ENCODE assay signal across 8 mouse cellular contexts in the genomic region with DNA sequence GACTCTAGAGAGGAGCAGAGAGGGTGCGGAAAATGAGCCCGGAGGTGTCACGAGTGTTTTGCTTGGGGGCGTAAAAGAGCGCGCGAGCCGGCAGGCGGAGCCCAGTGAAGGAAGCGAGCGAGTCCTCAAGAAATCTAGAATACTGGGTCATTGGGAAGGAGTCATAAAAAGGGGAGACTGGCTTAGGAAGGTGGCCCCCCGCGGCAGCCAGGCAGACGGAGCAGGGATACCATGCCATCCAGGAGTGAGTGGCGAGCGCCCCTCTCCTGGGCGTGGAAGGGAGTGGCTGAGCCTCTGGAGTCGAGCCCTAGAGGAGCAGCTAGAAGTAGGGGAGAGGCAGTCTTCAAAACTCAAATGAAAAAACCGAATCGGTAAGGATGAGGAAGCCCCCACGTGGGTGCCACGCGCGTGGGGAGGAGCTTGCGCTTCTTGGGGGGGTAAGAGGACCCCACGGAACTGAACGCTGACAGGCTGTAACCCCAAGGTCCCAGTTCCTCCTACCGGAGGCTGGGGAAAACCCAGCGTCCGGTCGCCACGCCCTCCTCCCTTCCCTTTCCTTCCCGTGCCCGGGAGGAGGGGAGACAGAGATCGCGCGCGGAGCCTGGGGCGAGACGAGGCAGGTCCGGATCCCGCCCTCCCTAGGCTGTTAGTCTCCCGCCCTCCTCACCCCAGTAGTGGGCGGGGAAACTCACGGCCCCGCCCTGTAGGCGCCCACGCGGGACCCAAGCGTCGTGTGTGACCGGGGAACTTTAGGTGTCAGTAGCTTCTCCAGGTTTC. TPM values are rescaled to one million over a fixed set of nuclear protein-coding genes. Genes with fewer than 3 reads are reported as not detected.
DNase-seq lines count a peak whose midpoint lies in the region; TF ChIP-seq lines count a peak whose summit lies in the region.

No protein-coding gene starts in this region.

- 1% methylated on average over 51 of the region's 52 CpGs for WGBS in cerebellum, adult 2 months

- TF ChIP-seq CTCF in cerebellum, adult 2 months (IDR thresholded peaks at IDR 0.05; ENCODE audit: borderline replicate concordance, insufficient read depth, low read depth, low read length), result no peak

- peaks cover 5% of the 10 kb centered on the region; the same call in 1 of the 2 replicates for H3K27me3 ChIP-seq in cerebellum, adult 2 months (ENCODE audit: control insufficient read depth, insufficient read depth, low read length)

- TF ChIP-seq POLR2A in cerebellum, adult 2 months (IDR thresholded peaks at IDR 0.05; ENCODE audit: borderline replicate concordance, insufficient read depth, low read length), result no peak

- H3K27ac ChIP-seq in cerebellum, adult 2 months (ENCODE audit: insufficient read depth, low read length), result no peak overlapping the region

- H3K4me1 ChIP-seq in cerebellum, adult 2 months (ENCODE audit: control insufficient read depth, insufficient read depth, low read length), result peaks cover 3% of the 10 kb centered on the region; the same call in 1 of the 2 replicates

- DNase-seq in cerebellum, adult 2 months, result no peak
- no peak for DNase-seq in cerebellum, adult 11 months
- peak; percentile 66 for DNase-seq in embryo, embryonic 10.5 days (ENCODE audit: low spot score)
- DNase-seq in heart, adult 9 months (ENCODE audit: low spot score in 2 of 2), result peak; percentile 86 to 91
- peak; percentile 79 for DNase-seq in kidney, adult 9 months
- peak; percentile 86 for DNase-seq in lung, postnatal 25 days (ENCODE audit: low spot score)
- peak; percentile 79 for DNase-seq in spleen, adult 12 weeks (ENCODE audit: low spot score)
- no peak for DNase-seq in right cerebral cortex, adult 18-20 months

- H3K4me3 ChIP-seq in cerebellum, adult 2 months (replicated peaks; ENCODE audit: insufficient read depth, low read depth, low read length), result peak overlapping the region; percentile 47

RNA-seq across cellular contexts. Expression of gene Tgfb1, which starts 2.2 kb away (rescaled TPM):
- 4.9 and 5.0 TPM in 2 replicates for polyA plus RNA-seq in cerebellum, adult 2 months (2012; rRNA removed)

RNA-seq across cellular contexts. Expression of gene B9d2, which starts 8.4 kb away (rescaled TPM):
- polyA plus RNA-seq in cerebellum, adult 2 months (2012; rRNA removed), result 36.9 and 37.3 TPM in 2 replicates

RNA-seq across cellular contexts. Expression of gene Tmem91, which starts 14.0 kb away (rescaled TPM):
- polyA plus RNA-seq in cerebellum, adult 2 months (2012; rRNA removed), result 27.2 and 27.4 TPM in 2 replicates

RNA-seq across cellular contexts. Expression of gene Ccdc97, which starts 29.9 kb away (rescaled TPM):
- 59.3 and 62.7 TPM in 2 replicates for polyA plus RNA-seq in cerebellum, adult 2 months (2012; rRNA removed)

RNA-seq across cellular contexts. Expression of gene Exosc5, which starts 30.0 kb away (rescaled TPM):
- polyA plus RNA-seq in cerebellum, adult 2 months (2012; rRNA removed), result 42.3 and 42.8 TPM in 2 replicates

Comparison
In these comparisons a context has a peak if more than half of its experiments do, and no peak if none do; other contexts are left out.
1. DNase-seq: peak in embryo, embryonic 10.5 days (single experiment), heart, adult 9 months (2 of 2), kidney, adult 9 months (single experiment), lung, postnatal 25 days (single experiment) and spleen, adult 12 weeks (single experiment); none in cerebellum, adult 2 months (0 of 2), cerebellum, adult 11 months (single experiment) and right cerebral cortex, adult 18-20 months (single experiment).